Mouse (Mus musculus) kidney, adult 2 months (tissue): ENCODE measurements around the gene Pi4k2a.

Source experiments
- CTCF ChIP-seq: fragments of 200-500 bp; conservative IDR thresholded peaks from 2 replicates; pipeline ENCODE4 v1.5.1; 2011; ENCODE audit warnings: low read depth, mild to moderate bottlenecking, control low read depth, low read length, moderate library complexity, mixed read lengths; ENCODE audit not compliant: insufficient read depth, insufficient read length
- POLR2A ChIP-seq: fragments of 200-500 bp; IDR thresholded peaks from one replicate; pipeline ENCODE4 v1.6.1; 2011; ENCODE audit warnings: low read depth, low read length, control low read depth

DNA sequence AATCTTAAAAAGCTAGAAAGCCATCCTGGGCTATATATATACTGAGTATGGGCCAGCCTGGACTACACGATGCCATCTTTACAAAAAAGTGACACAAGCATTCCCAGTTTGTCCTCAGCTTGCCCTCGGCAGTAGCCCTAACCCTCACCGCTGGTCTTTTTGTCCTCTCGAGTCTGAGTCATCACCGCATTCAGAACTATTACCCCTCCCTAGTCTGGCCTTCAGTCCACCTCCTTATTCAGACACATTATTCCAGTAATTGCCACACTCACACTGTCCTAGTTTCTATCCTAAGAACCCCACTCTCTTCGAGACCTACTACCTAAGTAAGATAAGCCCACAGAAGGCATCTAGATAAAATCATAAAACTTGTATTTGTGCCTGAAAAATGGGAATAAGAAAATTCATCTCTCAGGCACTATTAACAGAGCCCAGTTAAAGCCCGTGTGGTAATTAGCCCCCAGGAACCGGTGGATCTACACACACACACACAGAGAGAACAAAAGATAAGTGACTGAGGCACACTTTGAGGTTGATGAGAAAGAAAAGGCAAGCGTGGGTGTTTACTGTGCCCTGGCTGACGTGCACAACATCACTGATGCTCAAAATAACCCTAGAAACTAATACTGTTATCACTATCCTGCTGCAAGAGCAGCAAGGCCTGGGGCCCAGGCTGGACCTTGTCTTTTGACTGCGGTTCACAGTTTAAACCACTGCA is 35.4 kb downstream of the Pi4k2a start:
- TF ChIP-seq CTCF (no peak), POLR2A (no peak)
